Mouse (Mus musculus) pancreas, adult 10 weeks (tissue): ENCODE results near the gene Ogt. TPM values are rescaled to one million over a fixed set of nuclear protein-coding genes. Genes with fewer than 3 reads are reported as not detected.

Experiments used
- polyA plus RNA-seq: library from polyadenylated mRNA; stranded (reverse); fragments of 350-450 nt; fragmentation: Illumina TruSeq; extraction: RNeasy Lipid Tissue Mini Kit (QIAGEN cat#74804); gene quantifications from one replicate; pipeline ENCODE4 v1.2.3, GENCODE M21; 2015; ENCODE audit warnings: low read depth, low replicate concordance; ENCODE audit not compliant: insufficient read depth

Ogt gene
- 47.6 TPM for polyA plus RNA-seq

DNA sequence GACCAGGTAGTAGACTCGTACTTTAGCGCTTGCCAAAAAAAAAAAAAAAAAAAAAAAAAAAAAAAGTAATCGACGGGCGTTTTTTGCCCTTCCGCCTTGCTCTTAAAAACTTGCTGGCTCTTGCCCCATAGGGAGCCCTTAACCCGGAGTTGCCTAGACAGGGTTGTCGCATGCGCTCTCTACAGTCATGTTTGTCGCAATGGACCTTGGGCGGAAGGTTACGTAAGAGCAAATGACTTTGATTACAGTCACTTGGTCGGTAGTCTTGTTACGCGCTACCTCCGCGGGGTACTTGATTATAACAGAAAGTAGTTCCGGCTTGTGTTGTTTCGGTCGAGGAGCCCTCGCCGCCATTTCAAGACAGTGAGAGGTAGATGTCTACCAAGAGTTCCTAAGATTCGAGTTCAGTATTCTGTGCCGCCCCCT lies at the start of gene Ogt:
Gene Ogt, plus strand, starts transcription at position 320 of the 426 bp plus-strand sequence.

DNA sequence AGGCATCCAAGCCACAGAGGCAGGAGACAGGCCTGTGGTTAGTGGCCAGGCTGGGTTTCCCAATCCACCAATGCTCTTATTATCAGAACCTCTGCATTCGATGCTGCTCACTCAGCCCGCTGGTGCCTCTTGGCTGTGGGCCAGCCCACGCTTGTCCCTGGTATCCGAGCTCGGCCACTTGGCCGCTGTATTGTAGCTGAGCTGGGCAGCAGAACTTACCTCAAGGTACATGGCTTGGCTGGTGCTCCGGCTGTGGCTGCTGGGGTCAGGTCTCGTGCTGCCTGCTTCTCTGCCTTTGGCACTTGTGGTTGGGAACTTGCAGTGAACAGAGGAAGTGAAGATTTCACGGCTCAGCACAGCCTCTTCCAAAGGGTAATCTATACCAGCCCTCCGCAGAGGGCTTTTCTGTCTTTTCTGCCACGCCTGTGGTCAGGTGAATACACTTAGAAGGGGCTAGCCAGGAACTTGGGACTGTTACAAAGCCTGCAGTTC lies 94.0 kb downstream of the Ogt start, which contains the start of gene Cxcr3:
Gene Cxcr3, minus strand, starts transcription at position 442 of the 492 bp plus-strand sequence.

Other genes with a start within 250 kb of the Ogt start
- gene Zmym3, start 219.2 kb upstream of the Ogt start, polyA plus RNA-seq = 7.9 TPM
- 38.0 TPM for gene Nono, start 210.7 kb upstream of the Ogt start, polyA plus RNA-seq
- gene Itgb1bp2, start 191.0 kb upstream of the Ogt start, polyA plus RNA-seq = 1.0 TPM
- gene Taf1, start 107.3 kb upstream of the Ogt start, polyA plus RNA-seq = 13.7 TPM
- not detected for gene Cxcr3, start 94.2 kb downstream of the Ogt start, polyA plus RNA-seq
- gene Gm4779, start 154.4 kb downstream of the Ogt start, polyA plus RNA-seq = not detected
- not detected for gene 8030474K03Rik, start 154.6 kb downstream of the Ogt start, polyA plus RNA-seq
- 1.9 TPM for gene Nhsl2, start 209.3 kb downstream of the Ogt start, polyA plus RNA-seq